Mouse (Mus musculus) liver, postnatal 0 days (tissue): ENCODE measurements around the gene Gm42878.

Source experiments
- CTCF ChIP-seq: sonication (generic); IDR thresholded peaks from 2 replicates; pipeline ENCODE4 v1.5.1; 2016; ENCODE audit warnings: antibody characterized with exemption, low read depth
- EP300 ChIP-seq: IDR thresholded peaks from 2 replicates; pipeline ENCODE4 v1.6.1; 2016; ENCODE audit warnings: antibody characterized with exemption, low read depth, mild to moderate bottlenecking

GRCm38 (mm10) chr5:121518983-121519382, 26.3 kb downstream of the Gm42878 start:
- TF ChIP-seq CTCF, result no peak
- TF ChIP-seq EP300, result no peak
